Mouse (Mus musculus): ENCODE data around the gene Smad3. TPM values are rescaled to one million over a fixed set of nuclear protein-coding genes. Genes with fewer than 3 reads are reported as not detected.

Gene Smad3
- total RNA-seq, 1 experiment from 2014 or later: 36.2 TPM

DNA sequence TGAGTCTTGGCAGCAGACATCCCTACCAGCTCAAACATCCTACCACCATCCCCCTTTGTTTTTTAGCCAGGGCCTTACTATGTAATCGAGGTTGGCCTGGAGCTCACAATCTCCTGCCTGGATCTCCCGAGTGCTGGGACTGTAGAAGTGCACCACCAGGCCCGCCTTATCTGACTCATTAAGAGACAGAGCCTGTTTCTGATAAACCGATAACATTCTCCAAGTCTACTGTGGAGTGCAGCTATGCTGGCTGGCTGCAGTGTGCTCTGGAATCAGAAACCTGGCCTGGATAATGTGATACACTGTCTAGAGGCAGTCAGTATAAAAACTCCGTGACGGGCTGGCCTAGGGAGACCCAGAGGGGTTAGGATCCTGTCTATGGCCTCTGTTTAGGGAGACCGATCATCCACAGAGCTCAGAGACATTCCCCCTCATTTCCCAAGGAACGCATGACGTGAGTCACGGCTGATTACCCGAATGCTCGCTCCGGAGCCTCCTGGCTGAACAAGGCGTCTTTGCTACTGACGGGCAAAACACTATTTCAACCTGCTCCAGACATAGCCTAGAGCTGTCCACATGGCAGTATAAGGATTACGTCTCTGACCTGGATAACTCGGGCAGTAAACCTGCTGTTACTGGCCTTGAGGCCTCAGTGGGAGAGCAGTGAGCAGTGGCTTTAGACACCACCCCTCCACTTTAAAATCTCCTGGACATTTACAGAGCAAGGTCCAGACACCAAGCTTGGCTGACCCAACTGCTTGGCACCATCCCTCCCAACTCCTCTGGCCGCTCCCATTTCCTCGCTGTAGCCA, 11.8 kb downstream of the Smad3 start:
- DNase-seq: peak; percentile 52

GRCm38 (mm10) chr9:63744595-63744994, 13.2 kb downstream of the Smad3 start:
- no peak for DNase-seq

- no peak for DNase-seq
Observed at GRCm38 (mm10) chr9:63743775-63744174, 14.0 kb downstream of the Smad3 start.

GRCm38 (mm10) chr9:63742887-63743660, 14.7 kb downstream of the Smad3 start:
- no peak for DNase-seq

- DNase-seq: no peak
Observed at GRCm38 (mm10) chr9:63742318-63742717, 15.5 kb downstream of the Smad3 start.

DNA sequence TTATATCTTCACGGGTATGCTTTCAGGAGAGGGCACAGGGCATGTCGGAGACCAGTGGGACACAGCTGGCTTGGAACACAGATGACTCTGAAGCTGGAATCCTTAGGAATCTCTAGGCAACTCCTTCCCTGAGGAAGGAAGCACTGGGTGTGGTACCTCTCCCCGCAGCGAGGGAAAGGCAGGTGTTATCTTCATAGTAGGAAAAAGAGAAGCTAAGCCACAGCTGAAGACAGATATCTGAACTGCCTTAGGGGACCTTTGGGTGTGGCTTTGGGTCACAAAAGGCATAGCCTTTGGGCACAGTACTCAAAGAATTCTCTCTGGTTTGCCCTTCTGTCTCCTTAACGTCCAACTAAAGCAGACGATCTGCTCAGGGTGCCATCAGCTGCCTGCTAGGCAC, 16.0 kb downstream of the Smad3 start:
- DNase-seq: no peak

GRCm38 (mm10) chr9:63740320-63740841, 17.4 kb downstream of the Smad3 start:
- DNase-seq: no peak

GRCm38 (mm10) chr9:63738830-63739229, 19.0 kb downstream of the Smad3 start:
- DNase-seq: no peak

GRCm38 (mm10) chr9:63738086-63738701, 19.6 kb downstream of the Smad3 start:
- no peak for DNase-seq

DNA sequence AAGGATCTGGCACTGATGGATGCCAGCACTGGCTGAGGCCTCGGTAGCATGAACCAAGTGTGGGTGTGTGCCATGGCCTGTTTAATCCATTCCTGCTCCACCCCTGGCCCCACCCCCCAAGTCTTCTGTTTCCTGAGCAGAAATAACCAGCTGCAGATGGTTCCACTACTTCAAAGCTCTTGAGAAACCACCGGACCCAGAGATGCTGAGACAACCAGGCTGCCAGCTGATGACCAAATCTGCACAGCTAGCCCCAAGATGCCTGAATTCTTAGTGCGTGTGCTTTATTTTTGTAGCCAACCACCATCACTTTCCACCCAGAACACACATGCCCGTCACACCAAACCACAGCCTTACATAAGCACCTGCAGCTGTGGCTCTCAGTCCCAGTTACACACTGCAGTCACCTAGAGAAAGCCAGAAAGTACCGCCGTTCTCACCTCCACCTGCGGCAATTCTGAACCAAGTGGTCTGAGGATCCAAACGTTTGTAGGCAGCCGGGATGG, 20.3 kb downstream of the Smad3 start:
- DNase-seq: no peak

GRCm38 (mm10) chr9:63734261-63734660, 23.5 kb downstream of the Smad3 start:
- no peak for DNase-seq

DNA sequence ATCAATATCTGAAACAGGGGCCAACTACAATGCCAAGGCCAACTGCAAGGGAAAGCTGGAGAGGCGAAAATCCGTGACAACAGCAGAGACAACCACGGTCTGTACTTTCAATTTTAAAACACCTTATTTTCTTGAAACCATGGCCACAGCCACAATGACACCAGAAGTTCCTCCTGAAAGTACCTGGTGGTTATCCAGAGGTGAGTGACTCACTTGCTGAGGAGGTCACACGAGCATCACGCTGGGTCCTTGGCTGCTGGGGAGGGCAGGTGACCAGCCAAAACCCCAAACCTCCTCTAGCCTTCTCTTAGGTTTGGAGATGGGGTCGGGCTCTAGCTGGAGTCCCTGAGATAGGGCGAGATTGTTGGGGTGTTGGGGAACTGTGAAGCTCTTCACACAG, 25.1 kb downstream of the Smad3 start:
- no peak for DNase-seq

GRCm38 (mm10) chr9:63731114-63731828, 26.5 kb downstream of the Smad3 start:
- DNase-seq: no peak

DNA sequence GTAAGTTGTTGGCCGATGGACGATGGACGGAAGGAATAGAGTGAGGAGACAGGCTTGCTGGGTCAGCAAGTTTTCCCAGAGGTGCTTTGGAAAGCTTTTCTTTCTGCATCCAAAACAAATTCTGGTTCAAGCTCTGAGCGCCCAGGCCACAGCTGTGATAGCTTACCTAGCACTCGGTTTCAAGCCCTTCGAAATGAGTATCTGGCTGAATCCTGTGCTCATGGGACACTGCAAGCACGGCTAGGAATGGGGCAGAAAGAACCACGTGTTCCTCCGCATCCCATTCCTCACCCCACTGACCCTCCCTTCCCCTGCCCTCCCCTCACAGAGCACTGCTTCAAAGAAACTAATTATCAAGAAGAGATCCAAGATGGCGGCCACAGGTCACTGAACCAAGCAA, 28.8 kb downstream of the Smad3 start:
- DNase-seq: no peak

GRCm38 (mm10) chr9:63727070-63727469, 30.7 kb downstream of the Smad3 start:
- DNase-seq: no peak

GRCm38 (mm10) chr9:63726088-63727010, 31.4 kb downstream of the Smad3 start:
- no peak for DNase-seq

- no peak for DNase-seq
Observed at GRCm38 (mm10) chr9:63724750-63725149, 33.0 kb downstream of the Smad3 start.

DNA sequence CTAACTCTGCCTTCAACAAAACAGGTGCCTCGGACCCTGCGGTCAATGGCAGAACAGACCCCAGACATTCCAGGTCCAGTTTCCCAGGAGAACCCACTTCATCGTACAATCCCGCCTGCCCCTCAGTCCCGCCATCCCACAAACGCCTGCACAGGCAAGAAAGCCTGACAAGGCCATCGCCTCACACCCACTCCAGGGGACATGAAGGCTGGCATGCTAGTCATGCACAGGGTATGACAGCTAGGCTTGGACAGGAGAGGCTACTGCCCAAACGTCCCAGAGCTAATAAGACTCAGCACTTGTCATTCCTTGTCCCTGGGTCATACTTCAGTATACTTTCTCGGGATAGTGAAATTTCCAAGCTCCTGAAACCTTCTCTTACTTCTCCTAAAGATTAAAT, 34.9 kb downstream of the Smad3 start:
- no peak for DNase-seq

DNA sequence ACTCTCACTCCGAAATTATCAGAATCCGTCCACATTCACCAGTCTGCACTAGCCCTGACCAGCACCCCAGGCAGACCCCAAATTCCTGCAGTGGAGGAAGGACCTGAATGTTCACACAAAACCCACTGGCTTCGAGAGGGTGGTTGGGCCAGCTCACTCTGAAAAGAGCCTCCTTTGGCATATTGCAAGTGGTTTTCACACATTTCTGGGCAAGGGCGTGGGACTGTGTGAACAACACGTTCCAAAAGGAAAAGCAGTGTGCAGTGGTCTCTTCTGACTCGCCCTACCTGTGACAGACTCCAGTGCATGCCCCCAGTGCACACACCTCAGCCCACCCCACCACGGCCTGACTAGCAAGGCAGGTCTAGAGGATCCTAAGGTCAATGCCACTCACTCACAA, 35.4 kb downstream of the Smad3 start:
- no peak for DNase-seq

DNA sequence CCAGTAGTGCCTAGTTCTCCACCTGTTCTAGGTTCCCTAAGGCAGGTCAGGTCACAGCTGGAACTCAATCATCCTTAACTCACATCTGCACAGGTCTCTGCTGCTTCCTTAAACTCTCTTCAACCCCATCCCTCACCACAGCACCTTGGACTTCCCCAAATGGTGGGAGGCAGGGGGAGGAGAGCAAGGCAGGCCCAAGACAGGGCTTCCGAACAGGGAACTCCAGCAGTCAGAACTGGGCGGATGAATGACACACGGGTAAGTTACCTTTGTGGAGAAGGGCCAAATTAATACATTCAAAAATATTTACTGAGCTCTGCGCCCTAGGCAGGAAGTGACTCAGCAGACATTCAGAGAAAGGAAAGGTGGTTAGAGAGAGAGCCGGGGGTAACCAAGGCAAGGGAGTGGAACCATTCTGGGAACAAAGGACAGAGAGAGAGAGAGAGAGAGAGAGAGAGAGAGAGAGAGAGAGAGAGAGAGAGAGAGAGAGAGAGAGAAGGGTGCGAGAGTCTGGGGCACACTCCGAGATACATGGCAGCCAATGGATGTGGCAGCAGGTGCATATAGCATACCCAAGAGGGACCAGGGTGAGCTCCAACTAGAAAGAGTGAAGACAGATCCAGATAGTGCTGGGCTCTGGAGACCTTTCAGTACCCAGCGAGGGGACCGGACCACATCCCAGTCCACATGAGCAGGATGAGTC, 36.1 kb downstream of the Smad3 start:
- no peak for DNase-seq
